Mouse (Mus musculus): ENCODE measurements around the gene Lcor.
A peak's percentile ranks its signal among the peaks of the same experiment; 100 is the strongest.

The Lcor gene

GRCm38 (mm10) chr19:41568791-41569190 is 86.4 kb downstream of the Lcor start:
- DNase-seq (ENCODE audit: low spot score in 2 of 2): no peak

- no peak for DNase-seq (ENCODE audit: low spot score in 2 of 2)
These were observed 91.3 kb downstream of the Lcor start for GRCm38 (mm10) chr19:41573700-41574099.

- no peak for DNase-seq (ENCODE audit: low spot score in 2 of 2)
These were observed 95.1 kb downstream of the Lcor start for GRCm38 (mm10) chr19:41577576-41577975.

GRCm38 (mm10) chr19:41579311-41579920 is 97.0 kb downstream of the Lcor start:
- no peak for DNase-seq (ENCODE audit: low spot score in 2 of 2)

GRCm38 (mm10) chr19:41581706-41582420 is 99.4 kb downstream of the Lcor start, which contains the start of gene Gm340:
Gm340 (plus strand) TSS chr19:41582370.
- DNase-seq (ENCODE audit: low spot score in 2 of 2): no peak

GRCm38 (mm10) chr19:41582918-41583514 is 100.6 kb downstream of the Lcor start:
- DNase-seq (ENCODE audit: low spot score in 2 of 2): no peak

GRCm38 (mm10) chr19:41586752-41587151 is 104.3 kb downstream of the Lcor start:
- no peak for DNase-seq (ENCODE audit: low spot score in 2 of 2)

GRCm38 (mm10) chr19:41587431-41588222 is 105.2 kb downstream of the Lcor start:
- DNase-seq (ENCODE audit: low spot score in 2 of 2): no peak

- DNase-seq (ENCODE audit: low spot score in 2 of 2): no peak
These were observed 106.6 kb downstream of the Lcor start for GRCm38 (mm10) chr19:41589026-41589425.

GRCm38 (mm10) chr19:41589681-41590080 is 107.2 kb downstream of the Lcor start:
- DNase-seq (ENCODE audit: low spot score in 2 of 2): no peak

GRCm38 (mm10) chr19:41591808-41592207 is 109.4 kb downstream of the Lcor start:
- DNase-seq (ENCODE audit: low spot score in 2 of 2): no peak

GRCm38 (mm10) chr19:41597170-41597894 is 114.9 kb downstream of the Lcor start:
- no peak for DNase-seq (ENCODE audit: low spot score in 2 of 2)

GRCm38 (mm10) chr19:41600647-41601046 is 118.2 kb downstream of the Lcor start:
- no peak for DNase-seq (ENCODE audit: low spot score in 2 of 2)

- peak in 1 of 2 experiments; percentile 25 for DNase-seq (ENCODE audit: low spot score in 2 of 2)
These were observed 124.0 kb downstream of the Lcor start for GRCm38 (mm10) chr19:41606208-41606987.

GRCm38 (mm10) chr19:41611683-41612082 is 129.2 kb downstream of the Lcor start:
- DNase-seq (ENCODE audit: low spot score in 2 of 2): no peak
